Mouse (Mus musculus): Measurements from ENCODE around the gene Drosha.

DNA sequence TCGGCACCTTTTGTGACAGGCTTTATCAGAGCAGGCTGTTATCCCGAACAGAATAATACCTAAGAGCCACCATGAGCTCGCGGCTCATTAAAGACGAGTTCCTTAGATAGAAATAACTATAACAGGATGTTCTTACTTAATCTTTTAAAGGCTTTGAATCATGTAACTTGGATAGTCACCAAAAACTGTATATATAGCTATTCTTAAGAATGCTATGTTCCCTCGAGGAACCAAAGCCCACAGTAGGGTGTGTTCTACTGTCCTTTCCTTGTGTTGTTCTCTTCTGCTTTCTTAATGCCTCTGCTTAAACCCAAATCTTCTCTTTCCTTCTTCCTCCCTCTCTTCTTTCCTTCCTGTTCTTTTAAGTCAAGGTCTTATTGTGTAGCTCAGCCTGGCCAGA is 26.6 kb upstream of the Drosha start:
- no peak for TF ChIP-seq POLR2A (IDR thresholded peaks at IDR 0.05; ENCODE audit: borderline replicate concordance, low read depth, low read length)
- no peak for TF ChIP-seq CTCF (IDR thresholded peaks at IDR 0.05; ENCODE audit: low read depth, low read length)

Data from bone marrow macrophage, adult 2 months (primary cell).